Comparison of ENCODE assay signal across 9 mouse cellular contexts in genomic region chrX:7821865-7822779, GRCm38 (mm10). TPM values are rescaled to one million over a fixed set of nuclear protein-coding genes. Genes with fewer than 3 reads are reported as not detected.
DNase-seq lines count a peak whose midpoint lies in the region; ATAC-seq and TF ChIP-seq lines count a peak whose summit lies in the region.
"Had no signal": no experiment of that assay in that cellular context is flagged by ENCODE, and none has a peak within 500 bp of the region (broad histone marks: within the 10 kb centered on the region; RNA-seq: fewer than 3 reads in every experiment).

Kcnd1 (plus strand) TSS chrX:7822289.

- CTCF ChIA-PET in Patski (lab: Charles Lee) = no interaction called here

- TF ChIP-seq CTCF in Patski (IDR thresholded peaks at IDR 0.05) = no peak

- H3K4me3 ChIP-seq in embryonic facial prominence, embryonic 13.5 days = peak within 1 kb of the TSS; percentile 49
- peak within 1 kb of the TSS; percentile 53 for H3K4me3 ChIP-seq in heart, embryonic 12.5 days
- H3K4me3 ChIP-seq in stomach, embryonic 16.5 days (replicated peaks; ENCODE audit: low read length) = peak within 1 kb of the TSS; percentile 50
- H3K4me3 ChIP-seq: erythroblast, embryonic 14.5 days had no signal

- H3K27me3 ChIP-seq in Patski = no peaks in the 10 kb centered on the region
- no peaks in the 10 kb centered on the region for H3K27me3 ChIP-seq in embryonic facial prominence, embryonic 13.5 days
- H3K27me3 ChIP-seq in heart, embryonic 12.5 days (replicated peaks) = no peaks in the 10 kb centered on the region
- H3K27me3 ChIP-seq in stomach, embryonic 16.5 days (ENCODE audit: control insufficient read depth, insufficient read depth, low read length) = no peaks in the 10 kb centered on the region

- peak within 1 kb of the TSS; percentile 64 for H3K9ac ChIP-seq in embryonic facial prominence, embryonic 13.5 days
- H3K9ac ChIP-seq in heart, embryonic 12.5 days = peak within 1 kb of the TSS; percentile 63
- peak within 1 kb of the TSS; percentile 57 for H3K9ac ChIP-seq in stomach, embryonic 16.5 days (ENCODE audit: low read length)

- peak; percentile 33 for ATAC-seq in Patski
- ATAC-seq in embryonic facial prominence, embryonic 13.5 days (ENCODE audit: insufficient number of reproducible peaks, insufficient read depth, low FRiP score, low TSS enrichment, low read depth) = peak; percentile 58; the same call in 1 of the 2 replicates
- ATAC-seq in heart, embryonic 12.5 days (ENCODE audit: insufficient number of reproducible peaks, low FRiP score) = no peak; the same call in 1 of the 2 replicates
- ATAC-seq in megakaryocyte progenitor cell, adult 5-6 weeks (replicated peaks; ENCODE audit: poor library complexity) = peak; percentile 20
- peak; percentile 76 for ATAC-seq in stomach, embryonic 16.5 days (ENCODE audit: insufficient read depth, low FRiP score)

- H3K36me3 ChIP-seq in embryonic facial prominence, embryonic 13.5 days = peaks cover 21% of the 10 kb centered on the region; the same call in 1 of the 2 replicates
- peaks cover 20% of the 10 kb centered on the region for H3K36me3 ChIP-seq in heart, embryonic 12.5 days
- no peaks in the 10 kb centered on the region for H3K36me3 ChIP-seq in stomach, embryonic 16.5 days (ENCODE audit: control insufficient read depth, insufficient read depth, low read length)

- peak; percentile 7 for DNase-seq in CD4-positive helper T cell, adult 2 months (ENCODE audit: low read depth, low spot score)
- DNase-seq in Patski (ENCODE audit: low read depth, low spot score) = no peak
- DNase-seq in layer of hippocampus, postnatal 10 days (ENCODE audit: low spot score in 2 of 2) = peak; percentile 50 to 67
- DNase-seq in urinary bladder, postnatal 25 days (ENCODE audit: low spot score) = no peak

- H3K4me1 ChIP-seq in embryonic facial prominence, embryonic 13.5 days = no peaks in the 10 kb centered on the region
- peaks cover 8% of the 10 kb centered on the region for H3K4me1 ChIP-seq in heart, embryonic 12.5 days (replicated peaks)
- H3K4me1 ChIP-seq in stomach, embryonic 16.5 days (ENCODE audit: control insufficient read depth, insufficient read depth, low read length) = no peaks in the 10 kb centered on the region

- no peaks in the 10 kb centered on the region for H3K9me3 ChIP-seq in embryonic facial prominence, embryonic 13.5 days
- peaks cover 4% of the 10 kb centered on the region for H3K9me3 ChIP-seq in heart, embryonic 12.5 days (replicated peaks)
- no peaks in the 10 kb centered on the region for H3K9me3 ChIP-seq in stomach, embryonic 16.5 days (replicated peaks; ENCODE audit: control insufficient read depth, low read length)

- POLR2A ChIA-PET in Patski (lab: Charles Lee) = no interaction called here

- WGBS in embryonic facial prominence, embryonic 13.5 days = 33% methylated on average over 24 of the region's 24 CpGs
- WGBS in heart, embryonic 12.5 days = 10% methylated on average over 23 of the region's 24 CpGs
- 12% methylated on average over 22 of the region's 24 CpGs for WGBS in stomach, embryonic 16.5 days

- H3K27ac ChIP-seq in embryonic facial prominence, embryonic 13.5 days = no peak within 1 kb of the TSS
- no peak within 1 kb of the TSS for H3K27ac ChIP-seq in heart, embryonic 12.5 days (ENCODE audit: poor library complexity, severe bottlenecking)
- no peak within 1 kb of the TSS for H3K27ac ChIP-seq in stomach, embryonic 16.5 days (ENCODE audit: low read length)

- H3K4me2 ChIP-seq in embryonic facial prominence, embryonic 13.5 days = peak within 1 kb of the TSS; percentile 67
- H3K4me2 ChIP-seq in heart, embryonic 12.5 days = peak within 1 kb of the TSS; percentile 81
- H3K4me2 ChIP-seq in stomach, embryonic 16.5 days (ENCODE audit: low read depth, low read length) = peak within 1 kb of the TSS; percentile 64

- in situ Hi-C loops in Patski (cut with MboI; ENCODE audit: low pct_unique_long_range_greater_than_20kb) = no loop called here

RNA-seq across cellular contexts. Expression of gene Kcnd1, which starts in this region (rescaled TPM):
- 4.5 TPM for polyA plus RNA-seq in Patski (2021)
- 1.3 and 2.3 TPM in 2 replicates for polyA plus RNA-seq in embryonic facial prominence, embryonic 13.5 days (2015; fragmentation: Nextera tagmentation; extraction: Ambion mirVana)
- polyA plus RNA-seq in heart, embryonic 12.5 days (2016; fragmentation: Nextera tagmentation; extraction: Ambion mirVana) = 1.4 and 1.9 TPM in 2 replicates
- 10 to 100 TPM; 11.8 to 12.0 TPM for total RNA-seq in layer of hippocampus, postnatal 10 days (2021)
- total RNA-seq in megakaryocyte progenitor cell, adult 5-6 weeks (2015) = 0.34 and 0.42 TPM in 2 replicates
- 0.21 and 0.68 TPM in 2 replicates for total RNA-seq in megakaryocyte progenitor cell, adult 5-6 weeks (2017)
- polyA plus RNA-seq in stomach, embryonic 16.5 days (2015; fragmentation: Nextera tagmentation; extraction: Ambion mirVana) = 1.7 and 2.0 TPM in 2 replicates

Comparison
In these comparisons a context has a peak if more than half of its experiments do, and no peak if none do; other contexts are left out.
1. RNA of gene Kcnd1 (total RNA-seq): 11.8 to 12.0 TPM in layer of hippocampus, postnatal 10 days; 0.21 to 0.68 TPM in megakaryocyte progenitor cell, adult 5-6 weeks; every median in the first group is over 4 times any median in the second.
2. Peak in ATAC-seq in megakaryocyte progenitor cell, adult 5-6 weeks; RNA of the gene not detected or under 1 TPM.
3. DNase-seq: peak in CD4-positive helper T cell, adult 2 months (single experiment) and layer of hippocampus, postnatal 10 days (2 of 2); none in Patski (single experiment) and urinary bladder, postnatal 25 days (single experiment).
4. Peak in every context shown above with its lines, with median percentiles within 50 percentile points of each other: H3K4me2 ChIP-seq, H3K4me3 ChIP-seq and H3K9ac ChIP-seq.